Mouse (Mus musculus) yolk sac, embryonic 10.5 days (tissue): Measurements from ENCODE around the gene Cacna1c.

Source experiments
- DNase-seq: peaks from one replicate; pipeline ENCODE4 v3.0.0-alpha.2; 2017; ENCODE audit warnings: low spot score

Gene Cacna1c

DNA sequence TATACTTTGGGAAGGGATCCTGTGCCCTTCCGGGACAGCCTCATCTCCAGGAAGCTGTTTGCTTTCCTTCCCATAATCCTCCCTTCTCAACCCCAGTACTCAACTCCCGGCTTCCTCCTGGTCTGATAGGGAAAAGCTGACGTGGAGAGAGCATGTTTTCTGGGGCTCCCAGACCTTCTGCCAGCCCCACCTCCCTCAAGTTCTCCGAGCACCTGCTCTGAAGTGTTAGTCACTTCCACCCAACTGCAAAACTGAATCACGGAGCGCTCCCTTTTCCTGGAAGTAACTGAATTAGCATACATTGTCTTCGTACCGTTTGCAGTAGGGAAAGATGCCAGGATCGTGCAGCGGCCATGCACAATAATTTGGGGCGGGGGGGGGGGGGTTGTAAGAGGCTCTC lies 393.9 kb downstream of the Cacna1c start:
- no peak for DNase-seq

DNA sequence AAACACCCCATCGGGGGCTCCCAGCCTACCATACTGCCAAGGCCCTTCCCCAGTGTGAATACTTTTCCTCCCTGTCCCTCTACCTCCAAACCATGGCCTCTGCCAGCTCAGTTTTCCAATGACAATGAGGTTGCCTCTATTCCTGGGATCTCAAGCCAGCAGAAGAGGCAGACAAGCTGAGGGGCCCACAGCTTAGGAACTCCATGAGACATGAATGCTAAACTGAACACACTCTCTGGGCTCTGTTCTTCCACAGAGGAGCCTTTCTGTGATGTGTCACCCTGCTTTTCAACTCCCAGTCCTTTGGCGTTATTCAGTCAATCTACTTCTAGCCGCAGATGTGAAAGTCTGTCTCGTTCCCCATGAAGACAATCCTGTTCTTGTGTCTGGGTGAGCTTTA lies 399.8 kb downstream of the Cacna1c start:
- no peak for DNase-seq

DNA sequence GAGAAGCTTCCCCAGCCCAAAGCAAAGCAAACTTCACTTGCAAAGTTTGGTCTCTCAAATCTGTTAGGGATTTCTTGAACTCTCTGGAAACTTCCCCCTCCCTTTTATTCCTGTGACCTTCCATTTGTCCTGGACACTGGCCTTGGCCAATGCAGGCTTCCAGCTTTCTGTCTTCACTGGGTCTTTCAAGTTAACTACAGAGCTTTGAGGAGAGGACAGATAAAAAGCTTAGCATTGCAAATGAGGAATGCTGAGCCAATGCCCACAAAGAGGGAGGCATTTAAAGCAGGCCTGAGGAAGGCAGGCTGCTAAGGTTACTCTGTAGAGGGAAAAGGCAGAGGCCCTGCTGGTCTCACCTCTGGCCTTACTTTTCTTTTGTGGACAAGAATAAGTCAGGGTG lies 400.5 kb downstream of the Cacna1c start:
- DNase-seq = no peak

DNA sequence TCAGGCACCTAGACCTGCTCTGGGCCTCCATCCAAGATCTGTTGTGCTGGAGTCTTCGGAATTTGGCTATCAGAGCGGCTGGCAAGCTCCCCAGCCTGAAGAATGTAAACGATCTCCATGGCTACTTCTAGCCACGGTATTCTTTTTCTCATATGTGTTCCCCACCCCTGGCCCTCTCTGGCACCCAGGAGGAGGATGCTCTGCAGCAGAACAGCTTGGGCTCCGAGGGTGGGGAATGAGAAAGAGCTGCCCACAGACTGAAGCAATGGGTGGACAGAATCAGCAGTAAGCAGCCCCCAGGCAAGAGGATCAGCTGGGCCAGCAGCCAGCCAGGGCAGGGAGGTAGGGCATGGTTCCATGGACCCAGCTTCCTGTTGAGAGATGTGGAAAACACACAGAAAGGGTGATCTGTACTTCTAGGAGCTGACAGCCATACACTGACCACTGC lies 404.3 kb downstream of the Cacna1c start:
- DNase-seq = peak; percentile 12

DNA sequence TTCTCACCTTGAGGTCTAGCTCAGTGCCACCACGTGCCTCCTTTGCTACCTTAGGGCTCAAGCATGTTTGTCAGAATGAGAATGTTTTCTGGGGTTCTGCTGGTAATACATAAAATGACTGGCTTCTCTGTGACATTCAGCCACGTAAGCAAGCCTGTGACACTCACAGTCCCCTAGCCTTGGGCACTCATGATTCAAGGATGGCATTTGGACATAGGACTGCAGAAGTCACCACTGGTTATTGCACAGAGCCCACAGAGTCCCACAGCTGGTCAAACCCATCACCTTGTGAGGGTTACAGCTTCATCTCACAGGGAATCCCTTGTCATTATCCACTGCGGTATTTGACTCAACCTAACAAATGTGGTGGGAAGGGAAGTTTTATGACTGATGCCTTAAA lies 408.3 kb downstream of the Cacna1c start:
- DNase-seq = no peak

DNA sequence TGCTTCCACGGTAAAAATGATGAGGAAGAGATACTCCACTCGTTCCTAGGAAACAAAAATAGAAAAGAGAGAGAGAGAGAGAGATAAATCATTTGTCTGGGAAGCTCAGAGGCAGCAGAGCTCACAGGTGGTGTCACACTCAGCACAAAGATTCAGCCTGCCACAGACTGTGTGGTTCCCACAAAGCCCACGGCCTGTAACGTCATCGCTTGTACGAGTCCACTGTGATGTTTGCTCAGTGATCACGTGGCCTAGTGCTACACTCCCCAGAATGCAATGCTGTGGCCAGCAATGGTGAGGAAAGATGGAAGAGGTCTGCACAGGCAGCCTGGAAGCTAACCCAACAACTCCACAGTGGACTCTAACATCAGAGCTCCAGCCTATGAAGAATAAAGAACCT lies 415.9 kb downstream of the Cacna1c start:
- no peak for DNase-seq

DNA sequence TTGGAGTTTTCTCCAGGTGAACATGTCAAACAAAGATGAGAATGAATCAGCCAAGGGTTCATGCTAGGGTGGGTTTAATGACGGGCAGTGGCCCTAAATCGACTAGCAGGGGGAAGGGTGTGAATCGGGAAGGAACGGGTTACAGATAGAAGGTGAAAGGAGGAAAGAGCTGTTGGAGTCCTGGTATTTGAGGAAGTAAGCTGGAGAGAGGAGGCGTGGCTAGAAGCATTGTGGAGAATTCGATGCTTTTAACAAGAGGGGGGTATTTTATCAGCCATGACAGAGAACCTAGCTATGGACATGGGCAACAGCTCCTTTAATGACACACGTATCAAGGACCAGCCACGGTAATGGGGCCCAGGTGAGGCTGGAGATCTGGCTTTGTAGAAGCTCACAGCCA lies 417.0 kb downstream of the Cacna1c start:
- no peak for DNase-seq

DNA sequence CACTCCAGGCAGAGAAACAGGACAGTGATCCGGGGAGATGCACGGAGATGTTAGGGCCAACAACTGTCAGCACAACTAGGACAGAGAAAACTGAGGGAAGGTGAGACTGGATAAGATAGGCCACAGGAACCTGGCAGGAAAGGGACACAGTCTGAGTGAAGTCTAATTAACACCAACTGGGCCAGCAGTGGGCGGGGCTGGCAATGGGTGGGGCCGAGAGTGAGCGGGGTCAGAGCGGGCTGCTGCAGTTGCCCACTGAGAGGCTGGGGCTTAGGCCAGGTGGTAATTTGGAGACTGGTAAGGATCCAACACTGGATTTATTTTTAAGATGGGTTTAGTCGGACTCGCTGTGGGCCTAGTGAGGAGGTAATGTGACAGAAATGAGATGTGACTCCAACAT lies 418.8 kb downstream of the Cacna1c start:
- no peak for DNase-seq

DNA sequence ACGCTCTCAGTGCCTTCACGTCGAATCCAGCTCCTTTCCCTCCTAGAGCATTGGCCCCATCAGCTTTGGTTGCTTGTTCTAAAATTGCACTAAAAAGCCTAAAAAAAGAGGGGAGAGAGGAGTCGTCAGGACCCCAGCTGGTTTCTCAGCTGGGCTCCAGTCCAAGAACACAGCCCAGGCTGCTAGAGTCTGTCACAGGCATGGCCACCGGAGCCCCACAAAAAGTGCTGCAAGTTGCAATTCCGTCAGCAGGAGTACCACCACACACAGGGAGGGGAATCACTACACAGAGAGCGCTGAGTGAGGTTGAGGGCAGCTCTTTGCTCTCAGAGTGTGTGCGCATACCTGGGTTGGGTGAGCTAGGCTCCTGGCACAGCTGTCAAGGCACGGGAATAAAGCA lies 419.8 kb downstream of the Cacna1c start:
- DNase-seq = no peak

DNA sequence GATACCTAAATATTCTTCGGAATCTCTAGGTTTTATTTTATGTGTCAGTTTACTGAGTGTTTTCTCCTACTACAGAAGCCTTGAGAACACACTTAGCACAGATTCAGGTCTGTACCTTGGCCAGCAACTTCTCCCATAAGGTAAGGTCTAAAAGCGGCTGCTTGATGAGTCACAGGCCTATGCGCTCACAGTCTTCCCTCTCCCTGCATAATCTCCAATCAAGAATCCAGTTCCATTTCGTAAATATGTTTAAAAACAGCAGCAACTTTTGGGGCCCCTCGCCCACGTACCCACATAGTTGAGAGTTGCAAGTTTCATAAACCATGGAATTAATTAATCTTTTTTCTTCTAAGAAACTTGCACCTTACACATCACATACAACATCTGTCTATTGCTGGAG lies 423.6 kb downstream of the Cacna1c start:
- no peak for DNase-seq

DNA sequence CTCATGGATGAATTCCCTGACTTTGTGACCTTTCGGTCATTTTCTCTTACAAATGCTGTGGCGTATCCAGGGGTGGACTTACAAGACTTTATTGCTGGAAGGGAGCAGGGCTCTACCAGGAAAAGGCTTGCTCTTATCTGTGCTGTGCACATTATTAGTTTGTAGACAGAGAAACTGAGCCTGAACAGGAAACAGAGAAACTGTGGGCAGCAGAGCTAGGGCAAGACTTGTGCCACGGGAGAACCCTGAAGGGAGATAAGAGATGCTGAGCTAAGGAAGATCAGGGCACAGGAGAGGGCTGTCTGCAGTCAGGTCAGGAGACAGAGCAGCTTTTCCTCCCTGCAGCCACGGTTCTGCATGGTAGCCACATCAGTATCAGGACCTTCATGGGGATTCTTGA lies 425.1 kb downstream of the Cacna1c start:
- DNase-seq = no peak

DNA sequence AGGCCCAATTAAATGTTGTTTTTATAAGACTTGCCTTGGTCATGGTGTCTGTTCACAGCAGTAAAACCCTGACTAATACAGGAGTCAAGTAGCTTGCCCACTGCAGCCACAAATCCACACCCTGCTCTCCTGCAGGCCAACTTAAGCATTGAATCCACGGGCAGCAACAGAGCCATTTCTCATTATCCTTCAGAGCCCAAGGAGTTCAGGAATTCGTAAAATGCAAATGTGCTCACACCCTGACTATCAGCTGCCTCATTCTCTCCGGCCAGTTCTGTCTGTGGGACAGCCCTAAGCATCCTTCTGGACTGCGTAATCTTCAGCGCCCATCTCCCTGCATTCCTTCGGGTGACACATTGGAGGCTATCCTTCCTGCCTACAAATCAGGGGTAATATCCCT lies 425.8 kb downstream of the Cacna1c start:
- DNase-seq = no peak

DNA sequence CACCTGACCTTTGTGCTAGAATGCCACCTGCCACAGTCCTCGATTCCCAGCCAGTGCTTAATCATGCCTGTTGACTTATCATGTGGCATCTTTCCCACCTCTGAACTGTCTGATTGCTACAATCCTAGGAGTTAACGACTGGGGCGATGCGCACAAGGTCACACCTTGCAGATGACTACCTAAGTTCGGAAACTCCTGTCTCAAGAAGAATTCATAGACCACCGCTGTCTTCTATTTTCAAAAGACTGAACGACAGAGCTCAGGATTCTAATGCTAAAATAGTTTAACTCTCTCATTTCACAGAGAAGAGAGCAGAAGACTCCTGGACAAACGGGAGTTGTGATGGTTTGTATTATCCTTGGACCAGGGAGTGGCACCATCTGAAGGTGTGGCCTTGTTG lies 426.4 kb downstream of the Cacna1c start:
- DNase-seq = no peak

DNA sequence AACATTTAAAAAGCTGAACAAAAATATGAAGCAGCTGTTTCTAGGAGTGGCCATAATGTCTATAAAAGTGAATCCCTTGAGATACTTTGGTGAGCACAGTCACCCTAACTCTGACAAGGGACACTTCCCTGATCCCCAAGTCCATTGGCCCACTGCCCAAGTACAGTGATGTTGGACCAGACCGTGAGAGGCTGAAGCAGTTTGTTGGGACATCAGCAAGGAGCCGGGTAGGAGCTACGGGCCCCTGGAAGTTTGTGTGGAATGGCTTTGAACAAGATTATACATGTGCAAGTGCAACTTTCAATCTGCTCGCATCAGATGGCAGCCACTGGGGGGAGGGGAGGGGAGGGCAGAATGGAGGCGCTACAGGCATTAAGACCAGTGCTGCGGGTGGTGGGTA lies 428.5 kb downstream of the Cacna1c start:
- DNase-seq = no peak

DNA sequence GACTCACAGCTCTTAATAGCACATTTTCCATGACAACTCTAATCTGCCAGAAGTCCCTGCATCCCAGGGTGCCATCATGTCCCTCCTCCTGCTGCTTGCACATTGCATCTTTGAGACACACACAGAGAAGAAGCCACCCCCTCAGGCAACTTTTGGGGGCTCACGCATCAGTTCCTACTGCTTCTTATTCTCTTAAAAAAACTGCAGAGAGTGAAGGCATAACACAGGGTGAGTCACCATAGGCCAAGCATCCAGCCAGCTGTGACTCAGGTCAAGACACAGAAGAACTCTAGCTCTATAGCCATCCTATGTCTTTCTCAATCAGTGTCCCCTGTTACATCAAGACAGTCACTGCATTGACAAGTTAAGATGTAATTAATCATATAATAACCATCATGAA lies 431.0 kb downstream of the Cacna1c start:
- DNase-seq = no peak

DNA sequence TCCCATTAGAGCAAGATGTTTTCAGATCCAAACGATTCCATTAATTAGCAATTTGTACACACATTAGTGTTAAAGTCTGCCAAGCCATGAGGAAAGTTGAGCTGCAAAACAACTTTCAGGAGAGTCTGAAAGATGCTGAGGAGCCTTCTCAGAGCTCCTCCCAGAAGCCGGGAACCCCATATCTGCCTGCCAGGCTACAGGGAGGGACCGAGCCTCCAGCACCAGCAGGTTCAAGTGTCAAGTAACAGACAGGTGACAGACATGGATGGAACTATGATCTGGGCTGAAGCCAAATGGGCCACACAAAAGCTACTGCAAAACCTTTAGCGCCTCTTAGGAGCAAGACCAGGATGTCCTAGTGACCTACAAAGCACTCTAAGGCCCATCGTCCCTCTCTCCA lies 437.2 kb downstream of the Cacna1c start:
- DNase-seq = no peak

DNA sequence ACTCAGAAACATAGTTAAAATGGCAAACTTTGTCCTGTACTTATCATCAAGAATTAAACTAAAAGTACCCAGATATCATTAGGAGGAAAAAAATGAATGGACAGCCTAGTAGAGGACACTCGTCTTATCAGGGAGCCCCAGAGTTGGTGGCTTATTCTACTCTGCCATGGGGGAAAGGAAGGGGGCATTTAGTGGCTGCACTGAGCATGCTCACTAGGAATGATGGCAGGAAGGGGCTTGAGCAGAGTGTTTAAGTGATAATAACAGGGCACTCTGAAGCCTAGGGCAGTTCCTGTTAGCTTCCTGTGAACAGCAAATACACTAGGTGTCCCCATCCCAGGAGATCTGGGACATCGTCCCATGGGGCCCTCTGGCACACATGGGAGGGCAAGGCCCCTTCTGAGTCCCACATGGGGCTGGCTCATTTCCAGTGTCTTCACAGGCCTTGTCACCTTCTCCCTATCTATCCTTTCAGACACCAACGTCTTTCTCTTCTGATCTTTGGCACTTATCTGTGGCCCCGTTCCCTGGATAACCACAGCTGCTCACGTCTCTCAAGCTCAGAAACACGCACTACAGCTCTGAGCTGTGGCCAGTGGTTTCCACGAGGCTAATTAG lies 437.8 kb downstream of the Cacna1c start:
- DNase-seq = no peak

DNA sequence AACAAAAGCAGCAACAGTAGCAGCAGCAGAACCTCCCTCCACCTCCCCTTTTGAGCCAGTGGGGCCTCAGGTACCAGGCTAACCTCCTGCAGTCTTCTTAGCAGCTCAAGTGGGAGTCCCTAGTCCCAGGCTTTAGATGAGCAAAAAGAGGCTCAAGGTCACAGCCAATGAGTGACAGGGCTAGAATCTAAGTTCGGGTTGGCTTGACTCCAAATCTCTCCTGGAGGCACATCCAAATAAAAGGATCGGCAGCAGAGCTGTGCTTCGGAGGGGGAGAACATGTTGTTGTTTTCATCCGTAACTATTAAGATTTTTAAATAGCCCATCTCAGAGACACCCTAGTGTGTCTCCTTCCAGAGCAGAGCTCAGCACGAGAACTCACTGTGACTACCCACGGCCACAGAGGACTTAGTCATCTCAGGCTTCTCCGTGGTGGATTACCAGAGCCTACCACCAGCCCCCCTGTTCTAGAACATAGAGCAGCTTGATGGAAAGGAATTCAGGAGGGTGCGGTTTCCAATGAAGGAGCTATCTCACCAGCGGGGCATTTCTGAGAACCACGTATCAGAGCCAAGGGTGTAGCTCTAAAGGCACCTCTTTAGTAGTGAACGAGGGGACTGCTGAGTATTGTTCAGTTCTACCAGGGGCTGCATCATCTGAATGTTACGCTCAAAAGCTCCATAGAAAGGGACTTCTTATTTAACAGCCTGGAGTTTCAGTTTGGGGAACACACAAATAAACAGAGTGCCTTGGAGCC lies 438.5 kb downstream of the Cacna1c start:
- DNase-seq = no peak

DNA sequence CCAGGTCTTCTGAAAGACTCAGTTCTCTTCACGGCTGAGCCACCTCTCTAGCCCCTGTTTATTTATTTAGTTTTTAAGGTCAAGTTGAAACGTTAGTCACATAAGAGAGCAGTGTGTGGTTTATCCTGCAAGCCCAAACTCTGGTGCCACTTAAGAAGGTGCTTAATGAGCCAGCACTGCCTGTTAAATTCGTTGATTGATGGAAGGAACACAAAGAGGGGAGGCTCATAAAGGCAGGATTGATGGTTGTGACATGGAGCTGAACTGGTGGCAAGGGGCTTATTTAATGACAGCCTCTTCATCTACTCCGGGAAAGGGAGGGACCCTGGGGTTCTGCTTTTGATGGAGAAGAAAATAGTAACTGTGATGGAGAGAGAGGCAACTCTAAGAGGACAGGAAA lies 439.7 kb downstream of the Cacna1c start:
- DNase-seq = no peak

DNA sequence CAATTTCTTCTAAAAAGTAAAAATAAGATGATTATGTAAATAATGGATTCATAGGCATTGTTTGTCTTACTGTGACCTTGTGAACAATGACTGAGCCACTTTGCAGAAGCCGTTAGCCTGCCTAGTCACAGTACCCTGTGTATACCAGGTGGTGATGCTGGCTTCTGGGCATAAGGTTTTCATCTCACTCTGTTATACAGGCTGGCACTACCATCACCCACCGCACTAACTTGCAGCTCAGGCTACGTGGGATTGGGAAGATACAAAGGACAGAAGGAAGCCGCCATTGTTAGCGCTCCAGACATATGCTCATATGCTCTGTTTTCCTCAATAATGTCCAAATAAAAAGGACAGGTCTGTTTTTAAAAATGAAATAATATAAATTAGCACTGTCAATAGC lies 440.4 kb downstream of the Cacna1c start:
- no peak for DNase-seq

DNA sequence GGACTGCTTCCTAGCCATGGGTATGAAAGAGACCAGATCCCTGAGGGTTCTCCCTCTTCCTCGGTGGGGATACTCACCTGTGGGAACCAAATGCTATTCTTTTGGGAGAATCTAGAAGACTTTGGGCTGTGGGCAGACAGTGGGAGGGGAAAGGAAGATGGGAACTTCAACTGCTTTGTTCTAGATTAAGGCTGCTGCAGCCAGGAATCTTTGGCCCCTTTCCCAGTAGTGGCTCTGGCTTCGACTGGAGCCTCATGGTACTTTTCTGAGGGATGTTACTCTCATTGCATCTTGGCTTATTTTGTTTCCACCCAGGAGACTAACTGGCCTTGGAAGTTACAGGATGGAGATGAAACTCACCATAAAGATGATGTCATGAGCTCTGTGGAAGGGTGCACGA lies 441.8 kb downstream of the Cacna1c start:
- DNase-seq = no peak

DNA sequence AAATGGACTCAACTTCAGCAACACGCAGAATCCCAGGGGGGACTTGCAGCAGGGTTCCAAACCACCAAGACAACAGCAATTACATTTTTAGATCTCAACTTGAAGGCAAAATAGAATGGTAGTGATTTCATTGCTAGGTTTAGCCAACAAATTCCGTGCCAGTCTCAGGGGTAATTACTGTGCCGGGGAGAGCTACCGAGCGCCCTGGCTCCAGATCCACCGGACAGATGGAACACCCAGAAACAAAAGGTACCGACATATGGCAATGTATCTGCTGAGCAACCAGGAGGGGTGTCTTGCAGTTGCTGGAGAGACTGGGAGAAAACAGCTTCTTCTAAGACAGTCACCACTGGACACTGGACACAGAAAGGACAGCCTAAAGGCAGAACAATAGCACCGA lies 442.4 kb downstream of the Cacna1c start:
- no peak for DNase-seq

DNA sequence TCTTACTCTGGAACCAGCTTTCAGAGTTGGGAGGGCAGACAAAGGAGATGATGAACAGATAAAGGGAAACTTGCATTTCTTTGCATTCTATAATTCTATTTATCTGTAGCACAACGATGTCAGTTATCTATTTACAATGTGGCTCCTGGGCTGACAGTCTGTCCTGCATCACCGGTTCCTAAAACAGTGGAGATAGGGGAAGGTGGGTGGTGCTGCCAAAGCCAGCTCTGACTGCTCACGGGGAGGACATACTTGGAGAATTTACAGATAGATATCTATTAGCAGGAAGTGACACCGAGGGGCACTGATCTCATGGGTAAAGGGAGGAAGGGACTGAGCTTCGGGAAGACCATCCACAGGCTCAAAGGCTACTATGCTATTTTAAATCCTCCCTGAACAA lies 443.2 kb downstream of the Cacna1c start:
- DNase-seq = no peak

DNA sequence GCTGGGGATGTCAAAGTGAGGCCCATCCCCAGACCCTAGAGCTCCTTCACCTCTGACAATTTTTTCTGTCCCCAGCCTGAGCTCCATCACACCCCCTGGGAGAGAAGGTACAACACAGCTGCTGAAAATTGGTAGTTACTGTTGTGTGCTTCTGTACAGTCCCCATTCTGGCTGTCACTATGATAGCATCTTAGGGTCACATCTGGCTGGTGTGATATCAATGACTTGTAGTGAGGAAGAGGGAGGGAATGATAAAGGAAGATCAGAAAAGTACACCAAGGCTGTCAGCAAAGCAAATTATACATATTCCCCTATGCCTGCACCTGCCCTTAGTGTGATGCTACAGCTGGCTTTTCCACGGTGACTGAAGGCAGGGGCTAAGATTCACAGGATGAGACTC lies 446.9 kb downstream of the Cacna1c start:
- DNase-seq = no peak
